Mouse (Mus musculus) splenic B cell, adult 2 months (primary cell): ENCODE measurements around the gene Aym1.
A peak's percentile ranks its signal among the peaks of the same experiment; 100 is the strongest.
"Not testable (repeated sequence)": the region's sequence is repeated elsewhere in the genome, so short reads cannot be mapped to it uniquely, and the experiment has no call there.

Experiments used
- DNase-seq: peaks from one replicate; pipeline ENCODE4 v3.0.0-alpha.2; 2011; ENCODE audit warnings: low read depth, low spot score
- H3K27me3 ChIP-seq: 2 replicates; pipeline ENCODE4 v1.6.1; 2012; ENCODE audit warnings: mild to moderate bottlenecking, low read length, moderate library complexity, mixed read lengths; ENCODE audit not compliant: control insufficient read depth, poor library complexity, insufficient read depth, severe bottlenecking
- H3K36me3 ChIP-seq: 2 replicates; pipeline ENCODE4 v1.6.1; 2012; ENCODE audit warnings: mild to moderate bottlenecking, low read length, moderate library complexity, mixed read lengths; ENCODE audit not compliant: control insufficient read depth, poor library complexity, insufficient read depth, severe bottlenecking

Gene Aym1

DNA sequence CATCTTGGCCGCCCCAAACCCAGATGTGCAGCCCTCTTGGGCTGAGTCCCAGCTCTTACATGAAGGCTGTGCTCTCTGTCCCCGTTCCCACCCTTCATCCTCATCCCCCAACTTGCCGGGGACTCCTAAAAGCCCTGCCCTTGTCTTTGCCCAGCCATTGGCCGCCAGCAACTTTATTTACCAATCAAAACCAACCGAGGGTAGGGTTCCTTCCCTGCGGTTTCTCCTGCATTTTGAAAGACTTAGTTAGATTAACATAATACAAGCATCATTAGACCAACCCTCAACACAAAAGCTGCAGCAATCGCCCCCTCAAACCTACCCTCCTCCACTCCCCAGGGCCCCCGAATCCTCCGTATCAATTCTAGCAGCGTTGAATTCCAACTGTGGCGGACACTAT, 11.3 kb upstream of the Aym1 start:
- H3K36me3 ChIP-seq = no peaks in the 10 kb centered on the region
- no peak for DNase-seq

GRCm38 (mm10) chr5:113346651-113347050, 10.4 kb upstream of the Aym1 start:
- not testable (repeated sequence) for DNase-seq, H3K27me3 ChIP-seq, H3K36me3 ChIP-seq

More for the DNA sequence above, 11.3 kb upstream of the Aym1 start:
- H3K27me3 ChIP-seq = no peaks in the 10 kb centered on the region; the same call in 1 of the 2 replicates

GRCm38 (mm10) chr5:113347593-113347992, 9.5 kb upstream of the Aym1 start:
- Histone ChIP-seq H3K27me3 (no peaks in the 10 kb centered on the region; the same call in 1 of the 2 replicates), H3K36me3 (no peaks in the 10 kb centered on the region)
- DNase-seq = no peak

DNA sequence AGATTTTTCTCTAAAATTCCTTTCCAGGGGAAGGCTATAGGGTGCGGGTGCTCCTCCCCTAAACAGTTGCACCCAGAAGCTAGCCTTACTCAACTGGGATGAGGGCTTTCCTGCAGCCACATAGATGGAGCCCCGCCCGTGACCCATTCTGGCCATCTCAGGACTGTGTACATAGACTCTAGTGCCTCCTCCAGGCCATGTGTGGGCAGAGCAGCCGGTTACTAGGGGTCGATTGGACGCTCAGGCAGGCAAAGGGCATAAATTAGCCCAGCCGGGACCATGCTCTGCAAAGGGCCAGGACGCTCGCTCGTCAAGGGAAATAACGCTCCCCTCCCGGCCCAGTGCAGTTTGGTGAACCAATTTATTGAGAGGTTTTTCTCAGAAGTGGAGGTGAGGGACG, 8.5 kb upstream of the Aym1 start:
- Histone ChIP-seq H3K36me3 (no peaks in the 10 kb centered on the region), H3K27me3 (no peaks in the 10 kb centered on the region; the same call in 1 of the 2 replicates)
- no peak for DNase-seq

DNA sequence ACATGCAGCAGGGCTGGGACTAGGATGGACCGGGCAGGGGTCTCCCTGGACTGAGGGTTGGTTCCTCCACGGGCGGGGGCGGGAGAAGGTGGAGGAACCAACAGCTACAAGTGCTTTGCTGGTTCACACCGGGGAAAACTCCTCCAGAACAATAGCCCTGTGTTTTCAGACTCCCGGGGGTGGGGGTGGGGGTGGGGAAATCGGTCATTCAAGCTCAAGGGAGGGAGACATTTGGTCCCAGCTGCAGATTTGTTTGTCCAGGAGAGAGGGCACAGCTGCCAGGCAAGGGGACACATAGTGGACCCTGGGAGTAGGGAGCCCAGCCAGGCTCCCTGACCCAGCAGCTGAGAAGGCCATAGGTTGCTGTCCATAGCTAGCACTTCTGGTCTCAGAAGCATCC, 7.9 kb upstream of the Aym1 start:
- no peak for DNase-seq
- H3K27me3 ChIP-seq = no peaks in the 10 kb centered on the region; the same call in 1 of the 2 replicates
- no peaks in the 10 kb centered on the region for H3K36me3 ChIP-seq

- no peaks in the 10 kb centered on the region for H3K36me3 ChIP-seq
- H3K27me3 ChIP-seq = no peaks in the 10 kb centered on the region; the same call in 1 of the 2 replicates
- no peak for DNase-seq
These were observed 7.3 kb upstream of the Aym1 start for GRCm38 (mm10) chr5:113349810-113350209.

DNA sequence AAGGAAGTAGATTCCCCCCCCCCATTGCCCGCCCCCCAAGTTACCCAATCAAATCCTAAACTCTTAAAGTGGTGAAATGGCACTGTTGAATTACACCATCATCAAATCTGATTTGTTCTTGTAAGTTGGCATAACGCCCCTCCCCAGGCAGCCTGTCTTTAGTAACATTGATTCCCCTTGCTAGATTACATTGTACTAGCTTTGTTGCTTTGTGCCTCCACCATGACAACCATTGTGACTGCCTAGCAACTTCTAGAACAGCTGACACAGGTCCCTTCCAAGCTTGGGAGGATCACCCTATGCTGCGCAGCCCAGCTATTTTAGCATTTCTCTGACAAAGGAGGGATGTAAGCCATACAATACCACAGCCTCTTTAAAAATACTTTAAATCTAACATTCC, 5.3 kb upstream of the Aym1 start:
- no peak for DNase-seq
- H3K27me3 ChIP-seq = no peaks in the 10 kb centered on the region
- H3K36me3 ChIP-seq = no peaks in the 10 kb centered on the region

DNA sequence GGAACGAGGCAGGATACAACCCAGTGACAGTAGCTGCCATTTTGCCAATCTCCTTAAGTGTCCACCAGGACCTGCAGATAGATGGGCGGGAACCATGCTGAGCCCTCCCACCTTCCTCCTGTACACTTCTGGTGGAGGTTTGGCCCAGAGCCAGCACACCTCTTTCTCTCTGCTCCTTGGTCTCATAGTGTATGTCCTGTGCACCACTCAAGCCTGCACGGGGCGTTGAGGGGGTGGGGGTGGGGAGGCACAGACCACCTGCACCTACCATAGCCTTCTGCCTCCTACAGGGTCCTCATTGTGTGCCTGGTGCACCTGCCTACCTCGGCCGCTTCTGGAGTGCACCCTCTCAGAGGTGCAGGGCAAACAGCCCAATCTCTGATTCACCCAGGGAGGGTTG, 4.5 kb upstream of the Aym1 start:
- Histone ChIP-seq H3K27me3 (no peaks in the 10 kb centered on the region), H3K36me3 (no peaks in the 10 kb centered on the region)
- DNase-seq = no peak

- no peak for DNase-seq
- Histone ChIP-seq H3K27me3 (no peaks in the 10 kb centered on the region), H3K36me3 (no peaks in the 10 kb centered on the region)
These were observed 2.8 kb upstream of the Aym1 start for GRCm38 (mm10) chr5:113354311-113354710.

DNA sequence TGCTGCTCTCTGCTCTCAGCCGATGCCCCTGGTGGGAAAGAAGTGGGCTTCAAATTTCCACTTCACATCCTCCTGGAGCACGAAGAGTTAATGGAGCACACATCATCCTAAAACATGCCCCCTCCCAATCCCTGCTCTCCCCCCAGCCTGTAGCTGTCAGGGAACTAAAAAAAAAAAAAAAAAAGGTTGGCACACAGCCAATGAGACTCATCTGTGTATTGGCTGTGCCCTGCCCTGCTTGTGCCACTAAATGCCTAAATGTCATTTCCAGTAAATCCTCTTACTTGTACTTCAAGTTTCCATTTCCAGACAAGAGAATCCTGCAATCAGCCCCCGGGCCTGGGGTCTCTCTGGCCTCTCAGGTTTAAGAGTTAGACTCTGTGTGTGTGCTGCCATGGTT, 562 bp downstream of the Aym1 start:
- H3K27me3 ChIP-seq = no peaks in the 10 kb centered on the region
- no peaks in the 10 kb centered on the region for H3K36me3 ChIP-seq
- no peak for DNase-seq

- no peaks in the 10 kb centered on the region for H3K36me3 ChIP-seq
- DNase-seq = no peak
These were observed 1.7 kb downstream of the Aym1 start for GRCm38 (mm10) chr5:113358833-113359232.

GRCm38 (mm10) chr5:113361283-113361682, 4.2 kb downstream of the Aym1 start:
- H3K27me3 ChIP-seq = no peaks in the 10 kb centered on the region
- no peak for DNase-seq
- H3K36me3 ChIP-seq = no peaks in the 10 kb centered on the region

More at GRCm38 (mm10) chr5:113358833-113359232, 1.7 kb downstream of the Aym1 start:
- H3K27me3 ChIP-seq = no peaks in the 10 kb centered on the region

- Histone ChIP-seq H3K27me3 (no peaks in the 10 kb centered on the region), H3K36me3 (no peaks in the 10 kb centered on the region)
- DNase-seq = no peak
These were observed 5.3 kb downstream of the Aym1 start for GRCm38 (mm10) chr5:113362258-113362996.

- Histone ChIP-seq H3K27me3 (no peaks in the 10 kb centered on the region), H3K36me3 (no peaks in the 10 kb centered on the region)
- DNase-seq = no peak
These were observed 6.1 kb downstream of the Aym1 start for GRCm38 (mm10) chr5:113363177-113363576.

- DNase-seq = peak; percentile 70
- Histone ChIP-seq H3K27me3 (no peaks in the 10 kb centered on the region), H3K36me3 (no peaks in the 10 kb centered on the region)
These were observed 8.8 kb downstream of the Aym1 start for GRCm38 (mm10) chr5:113365921-113366320.

- not testable (repeated sequence) for H3K27me3 ChIP-seq, DNase-seq
These were observed 10.6 kb downstream of the Aym1 start for GRCm38 (mm10) chr5:113367726-113368125.

More at GRCm38 (mm10) chr5:113367726-113368125, 10.6 kb downstream of the Aym1 start:
- not testable (repeated sequence) for H3K36me3 ChIP-seq
